7 mouse cellular contexts compared by ENCODE assay signal in genomic region chr15:99715361-99715865, GRCm38 (mm10). TPM values are rescaled to one million over a fixed set of nuclear protein-coding genes. Genes with fewer than 3 reads are reported as not detected.
A peak's percentile ranks its signal among the peaks of the same experiment; 100 is the strongest.
DNase-seq lines count a peak whose midpoint lies in the region; ATAC-seq and TF ChIP-seq lines count a peak whose summit lies in the region.

No protein-coding gene starts in this region.

- no peak overlapping the region for H3K4me3 ChIP-seq in midbrain, embryonic 10.5 days
- no peak overlapping the region for H3K4me3 ChIP-seq in midbrain, embryonic 11.5 days (ENCODE audit: low read depth, low read length)
- no peak overlapping the region for H3K4me3 ChIP-seq in forebrain, embryonic 13.5 days
- no peak overlapping the region for H3K4me3 ChIP-seq in liver, adult 2 months (ENCODE audit: insufficient read depth, low read depth, low read length)

- 93% methylated on average over 13 of the region's 13 CpGs for WGBS in midbrain, embryonic 10.5 days
- WGBS in midbrain, embryonic 11.5 days: 88% methylated on average over 13 of the region's 13 CpGs
- WGBS in forebrain, embryonic 13.5 days: 34% methylated on average over 13 of the region's 13 CpGs
- WGBS in liver, adult 2 months: 15% methylated on average over 13 of the region's 13 CpGs

- H3K9ac ChIP-seq in midbrain, embryonic 11.5 days (ENCODE audit: low read length): no peak overlapping the region
- 0 out of 2 replicates have a peak overlapping the region, but pooled peaks have one; percentile 3 for H3K9ac ChIP-seq in forebrain, embryonic 13.5 days
- H3K9ac ChIP-seq in liver, adult 2 months (ENCODE audit: low read depth, low read length): no peak overlapping the region

- no peaks in the 10 kb centered on the region for H3K27me3 ChIP-seq in midbrain, embryonic 10.5 days (ENCODE audit: low read depth, poor library complexity, severe bottlenecking)
- H3K27me3 ChIP-seq in midbrain, embryonic 11.5 days (ENCODE audit: control insufficient read depth, insufficient read depth, low read length): no peaks in the 10 kb centered on the region
- no peaks in the 10 kb centered on the region for H3K27me3 ChIP-seq in forebrain, embryonic 13.5 days
- no peaks in the 10 kb centered on the region for H3K27me3 ChIP-seq in liver, adult 2 months (ENCODE audit: control insufficient read depth, insufficient read depth, low read length)

- H3K9me3 ChIP-seq in midbrain, embryonic 10.5 days (replicated peaks): no peaks in the 10 kb centered on the region
- H3K9me3 ChIP-seq in midbrain, embryonic 11.5 days (ENCODE audit: control insufficient read depth, low read length): no peaks in the 10 kb centered on the region
- H3K9me3 ChIP-seq in forebrain, embryonic 13.5 days (replicated peaks): no peaks in the 10 kb centered on the region

- TF ChIP-seq POLR2A in liver, adult 2 months (IDR thresholded peaks at IDR 0.05; ENCODE audit: extremely low read depth, insufficient read depth, low read length): no peak

- ATAC-seq in midbrain, embryonic 11.5 days (ENCODE audit: low FRiP score): no peak
- peak; percentile 48 for ATAC-seq in forebrain, embryonic 13.5 days

- H3K27ac ChIP-seq in midbrain, embryonic 10.5 days (replicated peaks): peak overlapping the region; percentile 28; the same call in 1 of the 2 replicates
- H3K27ac ChIP-seq in midbrain, embryonic 11.5 days (ENCODE audit: low read depth, low read length): no peak overlapping the region
- H3K27ac ChIP-seq in forebrain, embryonic 13.5 days: peak overlapping the region; percentile 84
- H3K27ac ChIP-seq in liver, adult 2 months (replicated peaks; ENCODE audit: insufficient read depth, low read depth, low read length): peak overlapping the region; percentile 87

- no peak overlapping the region for H3K4me2 ChIP-seq in midbrain, embryonic 11.5 days
- no peak overlapping the region for H3K4me2 ChIP-seq in forebrain, embryonic 13.5 days

- peaks cover 46% of the 10 kb centered on the region for H3K4me1 ChIP-seq in midbrain, embryonic 10.5 days
- no peaks in the 10 kb centered on the region for H3K4me1 ChIP-seq in midbrain, embryonic 11.5 days (ENCODE audit: control insufficient read depth, insufficient read depth, low read length)
- peaks cover 24% of the 10 kb centered on the region for H3K4me1 ChIP-seq in forebrain, embryonic 13.5 days
- peaks cover 49% of the 10 kb centered on the region for H3K4me1 ChIP-seq in liver, adult 2 months (ENCODE audit: control insufficient read depth, insufficient read depth, low read length)

- peaks cover 3% of the 10 kb centered on the region; the same call in 1 of the 2 replicates for H3K79me2 ChIP-seq in liver, adult 2 months (ENCODE audit: control insufficient read depth, insufficient read depth, low read length)

- DNase-seq in midbrain, embryonic 10.5 days (ENCODE audit: low spot score): no peak
- no peak for DNase-seq in midbrain, embryonic 11.5 days (ENCODE audit: low spot score, missing footprints)
- no peak for DNase-seq in liver, adult 2 months (ENCODE audit: extremely low read depth, low read depth, low spot score)
- peak; percentile 59 for DNase-seq in right cerebral cortex, postnatal 4 days
- no peak for DNase-seq in embryo, embryonic 10.5 days (ENCODE audit: low spot score)
- no peak for DNase-seq in lung, postnatal 25 days (ENCODE audit: low spot score)

- H3K36me3 ChIP-seq in midbrain, embryonic 10.5 days: peaks cover 94% of the 10 kb centered on the region
- H3K36me3 ChIP-seq in midbrain, embryonic 11.5 days (ENCODE audit: control insufficient read depth, insufficient read depth, low read length): peaks cover 24% of the 10 kb centered on the region
- peaks cover 66% of the 10 kb centered on the region for H3K36me3 ChIP-seq in forebrain, embryonic 13.5 days (ENCODE audit: poor library complexity, severe bottlenecking)
- no peaks in the 10 kb centered on the region; the same call in 1 of the 2 replicates for H3K36me3 ChIP-seq in liver, adult 2 months (ENCODE audit: control insufficient read depth, insufficient read depth, low read length)

- no peak for TF ChIP-seq CTCF in liver, adult 2 months (IDR thresholded peaks at IDR 0.05; ENCODE audit: low read depth, low read length)

RNA-seq across cellular contexts. Expression of gene Gpd1, which starts 1.9 kb away (rescaled TPM):
- 0.40 and 0.62 TPM in 2 replicates for polyA plus RNA-seq in midbrain, embryonic 10.5 days (2016; fragmentation: Nextera tagmentation; extraction: Ambion mirVana)
- polyA plus RNA-seq in midbrain, embryonic 11.5 days (2014; fragmentation: Nextera tagmentation; extraction: Ambion mirVana): 0.14 and 0.18 TPM in 2 replicates
- 1.2 and 1.3 TPM in 2 replicates for polyA plus RNA-seq in forebrain, embryonic 13.5 days (2015; fragmentation: Nextera tagmentation; extraction: Ambion mirVana)
- total RNA-seq in liver, adult 2 months (2014; rRNA removed): 147 and 151 TPM in 2 replicates
- polyA plus RNA-seq in liver, adult 2 months (2012; rRNA removed): 233 and 311 TPM in 2 replicates

RNA-seq across cellular contexts. Expression of gene Cox14, which starts 10.0 kb away (rescaled TPM):
- 157 and 159 TPM in 2 replicates for polyA plus RNA-seq in midbrain, embryonic 10.5 days (2016; fragmentation: Nextera tagmentation; extraction: Ambion mirVana)
- 135 and 140 TPM in 2 replicates for polyA plus RNA-seq in midbrain, embryonic 11.5 days (2014; fragmentation: Nextera tagmentation; extraction: Ambion mirVana)
- polyA plus RNA-seq in forebrain, embryonic 13.5 days (2015; fragmentation: Nextera tagmentation; extraction: Ambion mirVana): 177 and 190 TPM in 2 replicates
- total RNA-seq in liver, adult 2 months (2014; rRNA removed): 58.6 and 70.0 TPM in 2 replicates
- 115 and 117 TPM in 2 replicates for polyA plus RNA-seq in liver, adult 2 months (2012; rRNA removed)

RNA-seq across cellular contexts. Expression of gene Gm17349, which starts 10.1 kb away (rescaled TPM):
- not detected in 2 replicates for polyA plus RNA-seq in midbrain, embryonic 10.5 days (2016; fragmentation: Nextera tagmentation; extraction: Ambion mirVana)
- not detected in 2 replicates for polyA plus RNA-seq in midbrain, embryonic 11.5 days (2014; fragmentation: Nextera tagmentation; extraction: Ambion mirVana)
- polyA plus RNA-seq in forebrain, embryonic 13.5 days (2015; fragmentation: Nextera tagmentation; extraction: Ambion mirVana): not detected in 2 replicates
- not detected in 2 replicates for total RNA-seq in liver, adult 2 months (2014; rRNA removed)
- 1.4 TPM in 1 of 2 replicates, not detected in the other for polyA plus RNA-seq in liver, adult 2 months (2012; rRNA removed)

RNA-seq across cellular contexts. Expression of gene Smarcd1, which starts 13.5 kb away (rescaled TPM):
- polyA plus RNA-seq in midbrain, embryonic 10.5 days (2016; fragmentation: Nextera tagmentation; extraction: Ambion mirVana): 98.1 and 112 TPM in 2 replicates
- 111 and 113 TPM in 2 replicates for polyA plus RNA-seq in midbrain, embryonic 11.5 days (2014; fragmentation: Nextera tagmentation; extraction: Ambion mirVana)
- polyA plus RNA-seq in forebrain, embryonic 13.5 days (2015; fragmentation: Nextera tagmentation; extraction: Ambion mirVana): 118 and 130 TPM in 2 replicates
- 2.0 and 3.1 TPM in 2 replicates for total RNA-seq in liver, adult 2 months (2014; rRNA removed)
- 8.5 and 9.3 TPM in 2 replicates for polyA plus RNA-seq in liver, adult 2 months (2012; rRNA removed)

RNA-seq across cellular contexts. Expression of gene Asic1, which starts 45.2 kb away (rescaled TPM):
- 6.0 and 14.9 TPM in 2 replicates for polyA plus RNA-seq in midbrain, embryonic 10.5 days (2016; fragmentation: Nextera tagmentation; extraction: Ambion mirVana)
- 10.5 and 11.4 TPM in 2 replicates for polyA plus RNA-seq in midbrain, embryonic 11.5 days (2014; fragmentation: Nextera tagmentation; extraction: Ambion mirVana)
- 15.1 and 17.0 TPM in 2 replicates for polyA plus RNA-seq in forebrain, embryonic 13.5 days (2015; fragmentation: Nextera tagmentation; extraction: Ambion mirVana)
- not detected in 2 replicates for total RNA-seq in liver, adult 2 months (2014; rRNA removed)
- polyA plus RNA-seq in liver, adult 2 months (2012; rRNA removed): 0.16 TPM in 1 of 2 replicates, not detected in the other

Comparison
In these comparisons a context has a peak if more than half of its experiments do, and no peak if none do; other contexts are left out.
1. RNA of gene Gpd1, which starts 1.9 kb away (polyA plus RNA-seq): 233 to 311 TPM in liver, adult 2 months; 1.2 to 1.3 TPM in forebrain, embryonic 13.5 days, 0.40 to 0.62 TPM in midbrain, embryonic 10.5 days and 0.14 to 0.18 TPM in midbrain, embryonic 11.5 days; every median in the first group is over 100 times any median in the second.